Mouse (Mus musculus) liver, adult (tissue): ENCODE results near the gene Kctd5.

Experiments used
- GATA4 ChIP-seq: IDR thresholded peaks from 2 replicates; pipeline ENCODE4 v1.6.1; 2014; ENCODE audit warnings: mild to moderate bottlenecking, low read length; ENCODE audit not compliant: insufficient replicate concordance

The Kctd5 gene

DNA sequence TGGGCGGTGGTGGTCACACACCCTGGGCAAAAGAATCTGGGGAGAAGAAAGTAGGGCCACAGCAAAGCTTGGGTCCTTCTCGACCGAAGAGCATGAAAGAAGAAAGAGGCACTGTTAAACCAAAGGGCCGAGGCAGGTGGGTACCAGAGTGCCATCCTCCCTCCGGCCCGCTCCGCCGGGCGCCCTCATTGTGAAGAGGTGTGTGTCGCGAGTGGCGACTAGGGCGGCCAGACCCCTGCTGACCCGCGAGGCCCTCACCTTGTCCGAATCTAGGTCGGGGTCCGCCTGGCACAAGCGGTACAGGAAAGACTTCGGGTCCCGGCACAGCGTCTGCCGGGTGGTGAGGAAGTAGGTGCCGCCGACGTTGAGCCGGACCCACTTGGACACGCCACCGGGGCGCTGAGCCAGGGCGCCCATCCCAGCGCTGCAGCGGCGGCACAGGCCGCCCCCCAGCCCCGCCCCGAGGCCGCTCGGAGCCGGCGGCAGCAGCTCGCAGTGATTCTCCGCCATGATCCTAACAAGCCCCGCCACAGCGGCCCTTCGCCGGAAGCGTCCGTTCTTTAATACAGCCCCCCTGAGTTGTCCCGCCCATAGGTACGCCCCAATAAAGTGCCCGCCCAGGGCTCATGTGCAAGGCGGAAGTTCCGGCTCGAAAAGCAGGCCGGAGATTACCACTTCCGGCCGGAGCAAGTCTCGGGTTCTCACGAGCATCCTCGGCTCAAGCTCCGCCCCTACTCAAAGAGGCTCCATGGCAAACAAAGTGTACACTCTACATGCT lies at the start of gene Kctd5:
Kctd5 (minus strand) TSS at position 567 of the 778 bp plus-strand sequence.
- peak; percentile 66; the same call in 1 of the 2 replicates for TF ChIP-seq GATA4

DNA sequence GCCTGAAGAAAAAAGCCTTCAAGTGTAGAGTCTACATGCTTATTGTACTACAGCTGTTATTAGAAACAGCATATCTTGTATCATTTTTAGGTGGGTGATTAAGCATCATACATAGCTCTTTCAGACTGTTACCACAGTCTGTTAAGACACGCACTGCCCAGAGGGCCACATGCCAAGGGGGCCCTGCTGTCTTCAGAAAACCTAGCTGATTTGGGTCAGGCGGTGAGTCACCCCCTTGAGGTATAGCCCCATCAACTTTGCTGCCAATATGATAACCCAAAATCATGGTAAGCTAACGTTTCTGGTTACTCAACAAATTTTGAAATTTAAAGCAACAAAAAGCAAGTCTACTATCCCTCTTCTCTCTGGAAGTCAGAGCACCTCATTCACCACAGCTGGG lies 46.2 kb upstream of the Kctd5 start:
- no peak for TF ChIP-seq GATA4

DNA sequence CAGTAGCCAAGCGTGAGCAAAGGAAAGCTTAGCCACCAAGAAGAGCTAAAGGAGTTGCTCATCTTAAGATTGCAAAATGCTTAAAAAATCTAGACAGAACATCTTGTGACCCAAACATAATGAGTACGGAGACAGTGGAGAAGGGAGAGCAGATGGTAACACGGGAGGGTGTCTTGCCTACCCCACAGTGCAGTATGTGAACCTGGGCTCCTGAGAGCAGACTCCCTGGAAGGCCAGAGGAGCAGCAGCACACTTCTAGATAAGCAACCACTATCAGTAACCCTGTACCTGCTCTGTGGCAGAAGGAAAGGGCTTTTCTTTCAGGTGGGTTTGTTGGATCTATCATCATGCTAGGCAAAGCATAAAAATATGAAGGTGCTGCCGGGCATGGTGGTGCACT lies 39.7 kb upstream of the Kctd5 start:
- TF ChIP-seq GATA4 = no peak

DNA sequence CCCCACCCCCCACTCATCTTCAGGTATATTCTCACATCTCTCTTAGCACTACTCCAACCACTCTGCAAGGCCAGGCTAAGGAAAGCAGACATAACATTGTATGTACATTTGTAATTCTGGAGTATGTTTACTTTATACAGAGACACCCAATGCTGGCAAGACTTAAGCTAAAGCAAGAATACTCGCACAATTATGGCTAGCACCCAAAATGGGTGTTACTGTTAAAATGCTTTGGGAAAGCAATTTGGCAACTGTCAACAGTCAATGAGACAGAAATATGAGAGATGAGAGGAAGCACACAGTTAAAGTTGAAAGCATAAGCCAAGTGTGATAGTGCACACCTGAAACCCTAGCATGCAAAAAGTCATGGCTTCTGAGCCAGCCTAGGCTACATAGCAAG lies 38.0 kb upstream of the Kctd5 start:
- no peak for TF ChIP-seq GATA4

DNA sequence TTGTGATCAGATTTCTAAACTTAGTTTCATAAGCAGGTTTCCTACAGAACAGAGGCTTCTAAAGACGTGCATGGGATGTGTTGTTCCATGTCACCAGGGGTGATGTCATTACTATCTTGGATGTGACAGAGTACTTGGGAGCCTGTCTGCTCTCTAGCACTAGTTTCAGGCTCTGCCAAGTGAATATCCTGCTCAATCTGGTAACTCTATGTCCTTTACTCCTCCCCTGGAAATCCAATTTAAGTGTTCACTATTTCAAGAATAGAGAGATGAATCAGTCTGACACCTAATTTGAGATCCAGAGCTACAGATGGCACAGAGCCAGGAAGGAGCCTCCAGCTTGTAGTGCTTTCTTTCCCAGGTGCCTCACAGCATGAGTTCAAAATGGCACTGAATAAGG lies 35.6 kb upstream of the Kctd5 start:
- no peak for TF ChIP-seq GATA4

DNA sequence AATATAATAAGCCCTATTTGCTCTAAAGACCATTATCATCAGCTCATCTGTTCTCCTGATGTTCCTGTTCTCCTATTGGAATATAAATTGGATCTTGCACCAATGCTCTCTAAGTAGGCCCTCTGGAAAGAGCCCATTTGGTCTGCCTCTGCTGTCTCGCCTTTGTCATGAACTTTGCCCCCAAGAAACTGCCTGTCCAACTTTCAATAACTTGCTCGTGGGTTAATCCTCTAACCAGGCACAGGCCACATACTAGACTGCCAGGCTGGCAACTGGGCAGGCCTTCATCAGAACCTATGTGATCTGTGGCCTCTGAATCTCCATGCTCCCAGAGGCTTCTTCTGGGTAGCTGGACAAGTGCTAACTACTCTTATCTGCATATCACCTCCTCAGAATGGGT lies 31.8 kb upstream of the Kctd5 start:
- TF ChIP-seq GATA4 = no peak

DNA sequence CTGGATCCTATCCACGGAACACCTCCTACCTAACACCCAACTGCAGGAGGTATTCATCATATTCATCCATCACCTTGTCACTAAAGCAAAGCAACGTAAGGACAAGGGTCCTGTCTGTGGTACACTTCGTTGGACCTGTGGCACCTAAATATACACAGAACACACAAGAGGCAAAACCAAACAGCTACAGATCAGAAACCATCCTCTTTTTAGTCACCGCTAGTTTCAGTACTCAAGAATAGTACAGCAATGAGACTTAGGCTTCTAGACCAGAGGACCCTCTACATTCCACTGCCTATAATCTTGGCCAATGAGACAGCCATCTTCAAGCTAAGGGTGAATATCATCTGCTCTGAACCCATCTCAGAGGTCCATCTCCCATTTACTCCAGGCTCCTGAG lies 25.1 kb upstream of the Kctd5 start:
- no peak for TF ChIP-seq GATA4

DNA sequence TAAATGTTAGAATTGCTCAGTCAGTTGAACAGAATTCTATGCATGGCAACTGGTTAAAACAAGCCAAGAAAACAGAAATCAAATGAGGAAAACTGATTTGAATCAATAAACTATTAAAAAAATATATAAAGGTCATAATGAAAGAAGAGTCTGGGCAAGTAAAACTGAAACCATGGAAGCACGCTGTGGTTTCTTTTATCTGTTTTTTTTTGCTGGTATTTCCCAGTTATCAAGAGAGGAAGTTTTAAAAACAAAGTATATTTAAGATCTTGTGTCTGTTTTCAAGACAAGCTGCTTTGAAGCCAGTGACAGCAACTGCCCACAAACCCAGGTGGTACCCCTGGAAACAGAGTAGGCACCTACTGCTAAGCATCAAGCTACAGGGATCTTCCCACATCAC lies 17.3 kb upstream of the Kctd5 start:
- TF ChIP-seq GATA4 = no peak

DNA sequence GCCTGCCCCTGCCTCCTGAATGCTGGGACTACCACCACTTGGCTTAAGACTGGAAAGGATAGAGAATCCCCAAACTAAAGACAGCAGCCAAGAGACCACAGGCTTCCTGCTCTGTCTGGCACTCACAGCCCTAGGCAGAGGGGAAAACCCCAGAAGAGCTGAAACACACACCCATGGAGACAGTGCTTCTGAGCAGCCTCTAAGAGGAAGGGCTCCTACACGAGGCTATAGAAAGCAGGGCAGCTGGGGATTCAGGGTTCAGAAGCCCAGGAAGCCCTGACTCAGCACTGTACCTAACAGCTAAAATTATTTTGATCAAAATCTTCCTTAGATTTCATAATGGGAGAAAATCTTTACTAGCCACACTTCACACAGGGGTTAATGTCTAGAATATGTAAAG lies 11.3 kb upstream of the Kctd5 start:
- TF ChIP-seq GATA4 = no peak

DNA sequence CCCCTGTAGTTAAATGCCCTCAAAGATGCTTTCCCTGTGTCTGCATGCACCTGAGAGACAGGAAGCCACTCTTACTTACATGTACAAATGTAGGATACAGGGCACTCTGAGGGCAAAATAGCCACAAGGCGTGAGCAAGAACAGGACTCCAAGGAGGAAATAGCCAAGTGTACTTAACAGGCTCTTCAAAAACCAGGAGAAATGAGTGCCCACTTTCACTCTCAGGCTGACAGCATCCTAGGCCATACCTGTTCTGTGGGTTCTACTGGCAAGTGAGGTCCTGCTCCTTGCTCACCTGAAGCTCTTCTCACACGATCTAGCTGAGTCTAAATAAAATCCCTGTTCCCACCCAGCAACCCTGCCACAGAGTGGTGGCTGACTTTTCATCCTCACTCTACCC lies 3.8 kb upstream of the Kctd5 start:
- no peak for TF ChIP-seq GATA4

DNA sequence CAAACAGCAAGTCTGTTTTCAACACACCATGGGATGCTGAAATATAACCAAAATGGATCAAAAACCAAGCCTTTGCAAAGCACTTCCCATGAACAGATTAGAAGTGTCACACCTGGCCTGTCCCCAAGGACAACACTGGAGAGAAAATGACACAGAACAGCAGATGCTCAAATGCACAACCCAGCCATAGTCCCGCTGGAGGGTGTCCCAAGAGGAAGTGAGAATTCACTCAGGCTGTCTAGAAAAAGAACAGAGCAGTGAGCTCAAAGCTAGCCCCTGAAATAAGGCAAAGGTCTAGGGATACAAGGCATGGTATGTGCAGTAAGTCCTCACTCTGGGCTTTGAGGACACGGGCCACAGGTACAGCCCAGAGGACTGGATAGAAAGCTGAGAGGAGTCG lies 3.8 kb downstream of the Kctd5 start:
- TF ChIP-seq GATA4 = no peak

DNA sequence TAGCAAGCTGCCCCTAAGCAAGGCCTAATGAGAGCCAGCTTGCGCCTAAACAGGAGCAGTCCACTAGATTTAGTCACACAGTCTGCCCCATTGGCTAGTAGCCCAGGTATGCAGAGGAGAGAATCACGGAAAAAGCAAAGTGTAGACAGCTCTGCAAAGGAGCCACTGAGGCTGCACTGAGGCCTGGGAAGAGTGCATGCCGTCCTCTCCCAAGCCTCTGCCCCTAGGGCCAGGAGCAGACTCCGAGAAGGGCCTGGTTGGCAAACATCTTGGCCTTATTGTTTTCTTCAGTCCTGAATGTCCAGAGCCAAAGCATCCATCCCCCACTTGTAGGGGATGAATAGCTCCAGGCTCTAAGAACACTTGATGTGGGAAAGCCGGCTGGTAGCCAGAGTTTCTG lies 5.0 kb downstream of the Kctd5 start:
- TF ChIP-seq GATA4 = no peak

DNA sequence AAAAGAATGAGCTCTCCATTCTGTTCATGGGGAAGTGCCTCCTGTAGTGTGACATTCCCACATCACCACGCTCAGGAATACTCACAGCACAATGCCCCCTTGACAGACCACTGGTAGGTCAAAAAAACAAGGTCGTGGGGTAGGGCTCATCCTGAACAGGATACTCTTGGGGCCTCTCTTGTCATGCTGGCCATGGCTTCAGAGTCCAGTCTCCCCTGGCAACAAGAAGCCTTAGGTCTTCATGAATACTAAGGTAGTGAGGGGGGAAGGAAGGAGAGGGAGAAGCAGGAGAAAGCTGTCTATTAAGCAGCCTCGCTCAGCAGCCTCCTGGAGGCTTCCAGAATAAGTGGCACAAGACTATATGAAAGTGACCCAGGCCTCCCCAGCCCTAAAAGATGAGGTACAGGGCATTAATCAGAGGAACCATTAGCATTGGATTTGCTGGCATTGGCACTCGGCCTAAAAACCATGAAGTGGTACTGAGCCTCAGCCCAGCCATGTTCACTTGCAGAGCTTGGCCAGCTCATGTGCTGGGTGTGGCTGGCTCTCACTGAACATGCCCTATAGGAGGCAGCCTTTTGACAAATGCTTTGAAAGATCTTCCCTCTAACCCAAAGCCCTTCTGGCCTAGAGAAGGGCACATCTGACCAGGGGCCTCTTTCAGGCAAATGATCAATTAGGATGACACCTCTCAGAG lies 10.7 kb downstream of the Kctd5 start:
- TF ChIP-seq GATA4 = no peak

DNA sequence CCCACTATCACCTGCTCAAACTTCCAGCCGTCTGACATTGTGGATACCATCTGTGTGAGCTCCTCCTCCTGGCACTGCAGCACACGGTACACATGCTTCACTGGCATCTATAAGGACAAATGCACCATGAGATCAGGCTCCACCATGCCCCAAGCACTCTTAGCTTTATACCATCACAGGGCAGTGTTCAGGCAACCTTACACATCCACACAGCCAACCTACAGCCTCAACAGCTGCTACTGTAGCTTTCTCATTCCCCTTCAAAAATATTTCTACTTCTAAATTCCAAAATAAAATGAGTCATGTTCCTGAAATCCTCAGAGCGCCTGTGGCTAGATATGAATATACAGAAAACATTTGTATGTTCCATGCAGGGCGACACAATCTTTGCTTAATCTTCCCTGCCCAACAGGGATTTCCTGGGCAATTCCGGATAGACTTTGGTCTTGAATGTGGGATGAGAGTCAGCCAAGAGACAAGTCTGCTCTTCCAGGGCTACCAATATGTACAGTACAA lies 15.5 kb downstream of the Kctd5 start:
- TF ChIP-seq GATA4 = no peak

DNA sequence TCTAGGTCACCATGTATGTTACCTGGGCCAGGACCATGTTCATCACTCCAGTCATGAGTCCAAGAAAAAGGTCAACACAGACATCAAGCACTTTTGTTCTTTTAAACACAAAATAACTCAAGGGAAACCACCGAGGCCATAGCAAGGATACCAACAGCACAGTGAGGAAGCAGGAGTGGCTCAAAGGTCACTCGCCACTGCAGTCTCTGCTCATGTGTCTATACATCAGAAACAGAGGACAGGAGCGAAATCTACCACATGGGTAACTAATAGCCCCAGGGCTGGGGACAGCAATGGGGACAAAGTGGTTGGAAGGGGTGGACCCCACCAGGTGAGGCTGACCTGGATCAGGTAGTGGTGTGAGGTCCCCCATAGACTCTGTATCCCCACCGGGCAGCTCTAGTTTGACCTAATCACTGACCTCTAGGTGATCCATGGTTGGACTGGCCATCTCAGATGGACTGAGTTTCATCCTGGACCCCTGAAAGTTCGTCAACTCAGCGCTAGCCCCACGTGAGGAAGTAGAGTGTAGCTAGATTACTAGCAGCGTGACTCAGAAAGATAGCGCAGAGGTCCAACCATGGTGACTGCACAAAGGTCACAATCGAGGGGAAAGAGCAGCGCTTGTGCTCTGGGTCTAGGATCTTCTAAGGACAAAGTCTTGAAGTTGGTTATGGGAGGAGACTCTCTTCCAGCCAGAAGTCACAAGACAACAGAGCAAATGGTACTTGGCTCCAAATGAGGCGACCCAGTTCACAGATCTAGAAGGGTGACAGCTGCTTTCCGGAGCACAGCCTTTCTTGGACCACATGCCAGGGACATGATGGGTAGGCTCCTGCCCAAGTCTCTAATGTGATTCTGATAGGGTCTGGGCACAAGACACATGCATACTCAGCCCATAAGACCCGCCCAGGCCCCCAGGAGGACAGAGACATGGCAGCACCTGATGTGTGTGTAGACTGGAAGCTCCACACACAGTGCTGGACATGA lies 16.4 kb downstream of the Kctd5 start:
- no peak for TF ChIP-seq GATA4
